Mouse (Mus musculus) testis, adult 2 months (tissue): Measurements from ENCODE around the gene Dedd2.

Source experiments
- CTCF ChIP-seq: fragments of 200-500 bp; IDR thresholded peaks from 2 replicates; pipeline ENCODE4 v1.5.1; 2012; ENCODE audit warnings: low read depth, mild to moderate bottlenecking, inconsistent platforms, low read length, moderate library complexity; ENCODE audit not compliant: control insufficient read depth, insufficient read depth, insufficient replicate concordance
- POLR2A ChIP-seq: fragments of 200-500 bp; IDR thresholded peaks from 2 replicates; pipeline ENCODE4 v1.6.1; 2012; ENCODE audit warnings: low read depth, mild to moderate bottlenecking, inconsistent platforms, low read length, moderate library complexity; ENCODE audit not compliant: control insufficient read depth

GRCm38 (mm10) chr7:25170583-25170982 lies 49.8 kb downstream of the Dedd2 start:
- TF ChIP-seq CTCF (no peak), POLR2A (no peak)
